Mouse (Mus musculus): ENCODE results near the gene Atg101.

The Atg101 gene

DNA sequence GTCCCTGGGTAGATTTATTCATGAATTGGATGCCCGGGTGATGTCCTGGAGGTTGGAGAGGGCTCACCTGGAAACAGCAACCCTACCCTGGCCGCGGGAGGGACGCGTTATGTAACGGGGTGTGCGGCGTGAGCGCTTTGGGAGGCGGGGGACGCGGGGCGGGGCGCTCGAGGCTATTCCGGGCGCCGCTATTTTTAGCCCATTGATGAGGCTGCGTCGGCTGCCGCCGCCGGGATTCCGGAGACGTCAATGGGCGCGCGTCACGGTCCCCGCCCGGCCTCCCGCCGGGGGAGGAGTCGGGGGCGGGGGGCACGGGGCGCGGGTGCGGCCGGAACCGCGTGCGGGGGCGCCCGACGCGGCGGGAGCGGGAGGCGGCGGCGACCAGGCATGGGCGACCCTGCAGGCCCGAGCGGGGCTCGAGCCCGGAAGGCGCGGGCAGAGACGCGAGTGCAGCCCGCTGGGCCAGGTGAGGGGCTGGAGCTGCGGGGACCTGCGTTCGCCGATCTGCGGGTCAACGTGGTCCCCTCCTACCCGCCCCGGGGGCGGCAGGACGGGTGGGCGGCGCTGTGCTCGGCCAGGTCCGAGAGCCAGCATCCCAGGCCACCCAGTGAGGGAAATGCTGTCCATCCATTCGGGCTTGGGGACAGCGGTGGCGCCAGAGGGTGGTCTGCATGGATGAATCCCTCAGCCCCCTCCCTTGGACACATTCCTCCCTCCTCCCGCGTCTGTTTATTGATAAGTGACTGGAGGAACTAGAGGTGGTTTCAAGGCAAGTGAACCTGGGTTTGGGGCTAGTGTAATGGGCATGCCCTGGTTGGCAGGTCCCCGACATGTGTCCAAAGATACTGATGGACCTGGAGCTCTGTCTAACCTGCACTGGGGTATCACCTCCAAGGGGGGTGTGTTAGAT, 29.9 kb upstream of the Atg101 start, which contains the start of gene Nr4a1:
TSS of gene Nr4a1 (plus strand) at position 384 of the 910 bp plus-strand sequence.
- DNase-seq (ENCODE audit: low spot score) = peak; percentile 79

GRCm38 (mm10) chr15:101255842-101256462, 28.1 kb upstream of the Atg101 start:
- peak; percentile 42 for DNase-seq (ENCODE audit: low spot score)

- DNase-seq (ENCODE audit: low spot score) = peak; percentile 40
These were observed 27.4 kb upstream of the Atg101 start for GRCm38 (mm10) chr15:101256463-101257206.

GRCm38 (mm10) chr15:101258420-101258819, 25.7 kb upstream of the Atg101 start:
- DNase-seq (ENCODE audit: low spot score) = peak; percentile 44

- no peak for DNase-seq (ENCODE audit: low spot score)
These were observed 24.1 kb upstream of the Atg101 start for GRCm38 (mm10) chr15:101259922-101260321.

- DNase-seq (ENCODE audit: low spot score) = no peak
These were observed 23.7 kb upstream of the Atg101 start for GRCm38 (mm10) chr15:101260387-101260786.

DNA sequence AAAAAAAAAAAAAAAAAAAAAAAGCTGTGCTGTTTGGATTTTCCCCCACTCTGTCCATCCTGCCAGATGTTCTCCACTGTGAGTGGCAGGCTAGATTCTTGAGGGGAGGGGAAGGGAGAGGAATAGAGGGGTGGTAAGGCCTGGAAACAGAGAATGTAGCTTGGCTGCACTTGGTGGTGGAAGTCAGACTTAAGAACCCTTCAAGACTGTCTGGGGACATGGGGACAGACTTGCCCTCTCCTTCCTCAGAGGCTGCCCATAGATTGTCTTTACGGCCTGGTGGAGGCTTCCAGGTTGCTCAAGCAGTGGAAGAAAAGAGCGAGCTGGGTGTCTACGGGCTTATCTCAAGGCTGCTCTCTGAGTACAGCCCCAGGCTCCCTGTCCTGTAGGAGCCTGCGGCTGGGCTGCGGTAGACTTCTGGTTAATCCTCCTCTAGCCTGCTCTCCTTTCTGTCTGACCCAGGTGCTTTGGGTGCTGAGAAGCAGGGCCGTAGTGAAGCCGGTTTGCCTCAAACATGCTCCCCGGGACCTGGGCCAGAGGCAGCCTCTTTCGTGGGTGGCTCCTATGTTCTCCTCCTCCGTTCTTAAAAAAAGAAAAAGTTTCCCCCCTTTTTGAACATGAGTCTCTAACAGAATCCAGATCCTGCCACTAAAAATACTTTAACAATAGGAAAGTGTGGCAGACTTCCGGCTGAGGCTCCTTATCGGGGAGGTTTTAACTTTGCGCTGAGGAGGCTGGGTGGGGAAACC, 23.0 kb upstream of the Atg101 start:
- no peak for DNase-seq (ENCODE audit: low spot score)

- peak; percentile 38 for DNase-seq (ENCODE audit: low spot score)
These were observed 21.6 kb upstream of the Atg101 start for GRCm38 (mm10) chr15:101262502-101262901.

DNA sequence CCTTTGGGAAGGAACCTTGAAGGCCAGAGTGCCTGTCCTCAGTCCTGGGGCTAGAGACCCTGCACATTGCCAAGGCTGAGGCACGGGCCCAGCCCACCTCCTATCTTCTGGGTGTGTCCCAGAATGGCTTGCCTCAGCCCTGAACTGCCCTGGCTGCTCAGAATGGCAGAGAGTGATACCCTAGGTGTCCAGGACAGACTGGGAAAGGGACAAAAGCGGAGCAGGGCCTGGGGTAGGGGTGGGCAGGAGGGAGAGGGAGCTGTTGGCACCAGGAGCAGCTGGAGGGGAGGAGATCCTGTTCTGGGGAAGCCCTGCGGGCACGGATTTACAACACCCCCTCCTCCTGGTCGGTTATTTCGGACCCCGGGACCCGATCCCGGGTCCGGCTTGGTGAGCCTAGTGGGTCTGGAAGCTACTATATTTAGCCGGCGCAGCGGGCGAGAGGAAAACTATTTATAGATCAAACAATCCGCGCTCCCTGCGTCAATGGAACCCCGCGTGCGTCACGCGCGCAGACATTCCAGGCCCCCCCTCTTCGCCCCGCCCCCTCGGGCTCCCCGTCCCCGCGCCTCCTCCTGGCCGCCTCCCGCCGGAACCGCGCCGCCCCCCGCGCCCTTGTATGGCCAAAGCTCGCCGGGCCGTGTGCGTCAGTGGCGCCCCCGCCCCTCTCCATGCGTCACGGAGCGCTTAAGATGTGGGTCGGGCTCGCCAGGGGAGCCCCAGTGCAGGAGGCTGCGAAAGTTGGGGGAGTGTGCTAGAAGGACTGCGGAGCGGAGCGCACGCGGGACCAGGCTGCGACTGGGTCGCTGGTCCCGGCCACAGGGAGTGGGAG, 17.7 kb upstream of the Atg101 start:
- peak; percentile 98 for DNase-seq (ENCODE audit: low spot score)

DNA sequence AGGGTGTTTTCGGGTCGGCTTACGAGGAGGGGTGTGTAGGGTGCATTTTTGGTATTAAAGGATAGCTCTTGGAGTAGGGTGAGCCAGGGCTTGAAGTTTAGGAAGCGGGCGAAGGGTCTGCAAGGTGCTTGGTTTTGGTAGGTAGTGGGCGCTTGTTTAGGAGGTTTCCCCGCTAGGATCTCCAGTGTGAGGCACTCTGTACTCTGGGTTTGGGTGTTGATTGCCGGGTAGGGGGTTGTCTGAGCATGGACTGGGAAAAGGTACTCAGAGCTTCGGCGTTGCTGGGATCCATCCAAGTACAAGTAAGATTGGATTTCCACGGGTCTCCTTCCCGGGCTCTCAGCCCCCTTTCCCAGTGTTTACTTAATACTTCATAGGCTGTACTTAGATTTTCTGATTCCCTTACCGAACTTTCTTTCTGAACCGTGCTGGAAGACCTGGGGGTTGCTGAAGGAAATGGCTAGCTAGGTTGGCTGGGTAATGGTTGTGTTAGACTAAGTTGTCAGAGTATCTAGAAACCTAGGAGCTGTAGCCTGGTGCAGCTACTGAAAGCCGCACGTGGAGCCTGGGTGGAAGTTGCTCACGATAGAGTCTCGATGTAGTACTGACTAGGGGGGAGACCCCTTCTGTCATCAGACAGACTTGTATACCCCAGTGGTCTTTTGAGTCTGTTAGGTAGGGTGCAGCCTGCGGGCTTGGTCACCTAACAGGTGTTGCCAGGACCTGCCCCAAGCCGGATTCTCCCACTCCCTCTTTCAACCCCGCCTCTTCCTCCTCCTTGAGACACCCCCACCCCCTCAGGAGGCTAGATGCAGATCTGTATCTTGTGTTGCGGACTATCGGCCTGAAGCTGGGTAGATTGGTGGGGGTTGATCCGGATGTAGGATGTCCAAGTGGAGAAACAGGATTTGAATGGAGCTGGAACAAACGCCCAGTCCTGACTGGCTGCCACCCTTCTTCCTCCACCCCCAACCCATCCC, 16.7 kb upstream of the Atg101 start:
- DNase-seq (ENCODE audit: low spot score) = no peak

DNA sequence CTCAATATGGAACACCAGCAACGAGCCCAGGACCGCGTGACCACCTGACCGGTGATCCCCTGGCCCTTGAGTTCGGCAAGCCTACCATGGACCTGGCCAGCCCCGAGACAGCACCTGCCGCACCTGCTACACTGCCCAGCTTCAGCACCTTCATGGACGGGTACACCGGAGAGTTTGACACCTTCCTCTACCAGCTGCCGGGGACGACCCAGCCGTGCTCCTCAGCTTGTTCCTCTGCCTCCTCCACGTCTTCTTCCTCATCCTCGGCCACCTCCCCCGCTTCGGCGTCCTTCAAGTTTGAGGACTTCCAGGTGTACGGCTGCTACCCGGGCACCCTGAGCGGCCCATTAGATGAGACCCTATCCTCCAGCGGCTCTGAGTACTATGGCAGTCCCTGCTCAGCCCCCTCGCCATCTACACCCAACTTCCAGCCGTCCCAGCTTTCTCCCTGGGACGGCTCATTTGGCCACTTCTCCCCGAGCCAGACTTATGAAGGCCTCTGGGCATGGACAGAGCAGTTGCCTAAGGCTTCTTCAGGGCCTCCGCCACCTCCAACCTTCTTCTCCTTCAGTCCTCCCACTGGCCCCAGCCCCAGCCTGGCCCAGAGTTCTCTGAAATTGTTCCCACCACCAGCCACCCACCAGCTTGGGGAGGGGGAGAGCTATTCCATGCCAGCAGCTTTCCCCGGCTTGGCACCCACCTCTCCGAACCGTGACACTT, 13.8 kb upstream of the Atg101 start:
- DNase-seq (ENCODE audit: low spot score) = no peak

GRCm38 (mm10) chr15:101271107-101271506, 13.0 kb upstream of the Atg101 start:
- no peak for DNase-seq (ENCODE audit: low spot score)

- DNase-seq (ENCODE audit: low spot score) = no peak
These were observed 12.6 kb upstream of the Atg101 start for GRCm38 (mm10) chr15:101271513-101271912.

DNA sequence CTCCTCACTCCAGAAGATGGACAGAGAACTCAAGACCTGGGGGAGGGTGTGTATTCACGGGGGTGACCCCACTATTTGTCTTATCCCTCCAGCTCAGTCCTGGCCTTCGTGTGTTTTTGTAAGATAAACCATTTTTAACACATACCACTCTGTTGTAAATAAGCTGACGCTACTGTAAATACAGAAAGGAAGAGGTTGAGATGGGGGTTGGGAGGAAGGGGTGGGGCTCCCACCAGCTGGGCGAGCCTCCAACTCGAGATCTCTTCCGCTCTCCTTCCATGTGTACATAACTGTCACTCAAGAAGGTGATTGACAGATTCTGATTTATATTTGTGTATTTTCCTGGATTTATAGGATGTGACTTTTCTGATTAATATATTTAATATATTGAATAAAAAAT, 9.7 kb upstream of the Atg101 start:
- DNase-seq (ENCODE audit: low spot score) = no peak

DNA sequence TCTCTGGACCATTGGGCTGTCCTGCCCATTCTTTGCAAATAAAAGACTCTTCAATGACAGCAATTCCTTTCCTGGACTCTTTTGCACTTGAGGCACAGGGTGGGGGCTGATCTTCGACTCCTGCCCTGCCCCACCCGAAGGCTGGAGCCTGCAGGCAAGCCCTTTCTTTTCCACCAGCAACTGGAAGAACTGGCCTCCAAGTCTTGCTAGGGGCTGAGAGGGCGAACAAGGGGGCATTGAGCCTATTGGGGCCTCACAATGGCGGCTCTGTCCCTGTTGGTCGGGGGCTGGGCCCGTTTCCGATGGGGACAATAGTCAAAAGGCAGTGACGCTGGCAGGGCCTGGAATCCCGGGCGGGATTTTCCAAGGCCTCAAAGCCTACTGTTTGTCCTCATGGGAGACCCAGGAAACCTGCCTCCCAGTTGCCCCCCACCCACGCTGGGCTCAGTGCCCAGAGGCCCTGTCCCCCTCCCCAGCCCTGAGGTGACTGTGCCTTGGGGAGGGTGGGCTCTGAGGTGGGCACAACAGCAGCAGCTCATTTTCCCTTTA, 6.6 kb upstream of the Atg101 start:
- no peak for DNase-seq (ENCODE audit: low spot score)

GRCm38 (mm10) chr15:101278589-101278988, 5.5 kb upstream of the Atg101 start:
- DNase-seq (ENCODE audit: low spot score) = no peak

DNA sequence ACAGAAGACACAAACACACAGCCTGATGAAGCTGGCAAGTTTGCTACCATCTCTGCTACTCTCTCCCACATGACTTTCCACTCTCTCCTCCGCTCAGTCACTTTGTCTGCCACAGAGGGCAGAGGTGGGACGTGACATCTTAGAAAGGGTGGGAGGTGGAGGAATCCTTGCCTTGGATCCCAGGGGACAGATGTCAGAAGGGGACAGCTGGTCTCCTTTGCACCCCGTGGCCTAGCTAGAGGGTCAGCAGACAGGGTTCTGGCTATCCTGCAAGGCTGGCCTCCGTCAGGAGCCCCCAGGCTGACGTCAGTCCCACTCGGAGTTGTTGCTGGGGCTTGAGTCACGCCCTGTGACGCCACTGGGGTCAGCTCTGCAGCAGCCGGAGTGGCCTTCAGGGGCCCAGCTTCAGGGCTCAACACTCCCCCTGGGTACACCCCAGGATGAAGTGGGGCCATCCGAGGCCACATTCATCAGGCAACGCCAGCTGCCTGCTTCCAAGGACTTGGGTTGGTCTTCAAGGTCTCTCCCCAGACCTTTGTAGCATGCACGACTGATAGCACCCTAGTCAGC, 4.6 kb upstream of the Atg101 start:
- DNase-seq (ENCODE audit: low spot score) = peak; percentile 71

GRCm38 (mm10) chr15:101282471-101282870, 1.6 kb upstream of the Atg101 start:
- DNase-seq (ENCODE audit: low spot score) = no peak

Measured in testis, postnatal 10 days (tissue).